Mouse (Mus musculus): ENCODE data around the gene Mri1. TPM values are rescaled to one million over a fixed set of nuclear protein-coding genes. Genes with fewer than 3 reads are reported as not detected.
A peak's percentile ranks its signal among the peaks of the same experiment; 100 is the strongest.

Mri1 gene
- polyA plus RNA-seq, 1 experiment from 2014 or later: 40.2 TPM

DNA sequence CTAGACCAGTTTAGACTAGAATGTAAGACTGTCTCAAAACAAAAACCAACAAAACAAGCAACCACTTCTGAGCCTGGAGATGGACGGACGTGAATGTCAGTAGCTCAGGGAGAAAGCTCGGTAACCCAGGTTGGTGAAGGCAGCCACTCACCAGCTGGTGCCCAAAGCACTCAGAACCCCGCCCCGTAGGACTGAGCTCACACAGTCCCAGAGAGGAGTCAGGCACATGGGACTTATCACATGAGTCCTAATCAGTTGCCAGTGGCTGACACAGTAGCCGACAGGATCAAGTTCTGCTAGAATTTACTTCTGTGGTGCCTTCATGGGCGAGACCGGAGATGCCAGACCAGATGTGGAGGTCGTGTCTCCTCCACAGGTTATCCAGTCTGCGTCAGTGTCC is 23.7 kb upstream of the Mri1 start:
- H3K27me3 ChIP-seq (ENCODE audit: control insufficient read depth, insufficient read depth, low read length): no peaks in the 10 kb centered on the region
- no peaks in the 10 kb centered on the region for H3K4me1 ChIP-seq (ENCODE audit: control insufficient read depth, insufficient read depth, low read length)
- no peaks in the 10 kb centered on the region for H3K36me3 ChIP-seq (ENCODE audit: control insufficient read depth, insufficient read depth, low read length)
- no peak overlapping the region for H3K9ac ChIP-seq (replicated peaks; ENCODE audit: low read length)
- DNase-seq (no peak), ATAC-seq (ENCODE audit: low FRiP score, low TSS enrichment) (no peak)
- H3K4me2 ChIP-seq (ENCODE audit: low read length): no peak overlapping the region
- 83% methylated on average over 10 of the region's 10 CpGs for WGBS
- no peaks in the 10 kb centered on the region for H3K9me3 ChIP-seq (ENCODE audit: control insufficient read depth, low read length)
- H3K27ac ChIP-seq (replicated peaks; ENCODE audit: low read depth, low read length): no peak overlapping the region
- H3K4me3 ChIP-seq (replicated peaks; ENCODE audit: low read depth, low read length): no peak overlapping the region

DNA sequence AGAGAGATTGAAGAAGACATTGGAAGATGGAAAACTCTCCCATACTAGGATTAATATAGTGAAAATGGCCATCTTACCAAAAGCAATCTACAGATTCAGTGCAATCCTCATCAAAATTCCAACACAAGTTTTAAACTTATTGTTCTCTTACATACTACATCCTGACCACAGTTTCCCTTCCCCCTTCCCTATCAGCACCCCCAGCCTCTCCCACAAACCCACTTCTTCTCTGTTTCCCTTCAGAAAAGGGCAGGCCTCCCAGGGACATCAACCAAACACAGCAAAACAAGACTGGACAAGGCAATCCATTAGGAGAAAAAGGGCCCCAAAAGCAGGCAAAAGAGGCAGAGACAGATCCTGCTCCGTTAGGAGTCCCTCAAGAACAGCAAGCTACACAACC is 19.3 kb upstream of the Mri1 start:
- WGBS: 70% methylated on average over 1 of the region's 1 CpGs
- no peak overlapping the region for H3K9ac ChIP-seq (replicated peaks; ENCODE audit: low read length)
- no peak for DNase-seq
- no peaks in the 10 kb centered on the region for H3K36me3 ChIP-seq (ENCODE audit: control insufficient read depth, insufficient read depth, low read length)
- H3K27me3 ChIP-seq (ENCODE audit: control insufficient read depth, insufficient read depth, low read length): no peaks in the 10 kb centered on the region
- no peak overlapping the region for H3K4me3 ChIP-seq (replicated peaks; ENCODE audit: low read depth, low read length)
- no peaks in the 10 kb centered on the region for H3K9me3 ChIP-seq (ENCODE audit: control insufficient read depth, low read length)
- no peak for ATAC-seq (ENCODE audit: low FRiP score, low TSS enrichment)
- no peaks in the 10 kb centered on the region for H3K4me1 ChIP-seq (ENCODE audit: control insufficient read depth, insufficient read depth, low read length)
- H3K27ac ChIP-seq (replicated peaks; ENCODE audit: low read depth, low read length): no peak overlapping the region
- no peak overlapping the region for H3K4me2 ChIP-seq (ENCODE audit: low read length)

DNA sequence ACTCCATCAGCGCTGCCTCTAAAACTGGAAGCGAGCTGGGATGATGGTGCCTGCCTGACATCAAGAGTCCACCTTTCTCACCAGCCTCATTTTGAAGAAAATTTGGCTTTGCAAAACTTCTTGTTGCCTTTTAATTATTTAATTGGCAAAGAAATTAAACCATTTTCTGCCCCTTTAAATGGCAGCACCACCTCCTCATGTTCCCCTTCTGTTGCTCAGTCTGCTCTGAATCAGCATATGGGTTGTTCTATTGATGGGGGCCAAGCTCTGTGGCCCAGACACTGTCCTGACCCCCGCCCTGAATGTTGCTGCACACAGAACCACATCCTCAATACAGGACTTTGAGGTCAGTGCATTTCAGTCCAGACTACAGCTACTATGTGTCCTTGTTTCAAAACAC is 16.8 kb upstream of the Mri1 start:
- WGBS: 78% methylated on average over 3 of the region's 3 CpGs
- H3K4me3 ChIP-seq (replicated peaks; ENCODE audit: low read depth, low read length): no peak overlapping the region
- H3K4me1 ChIP-seq (ENCODE audit: control insufficient read depth, insufficient read depth, low read length): peaks cover 11% of the 10 kb centered on the region
- ATAC-seq (ENCODE audit: low FRiP score, low TSS enrichment): no peak
- no peaks in the 10 kb centered on the region for H3K27me3 ChIP-seq (ENCODE audit: control insufficient read depth, insufficient read depth, low read length)
- no peak overlapping the region for H3K27ac ChIP-seq (replicated peaks; ENCODE audit: low read depth, low read length)
- H3K9me3 ChIP-seq (ENCODE audit: control insufficient read depth, low read length): no peaks in the 10 kb centered on the region
- H3K4me2 ChIP-seq (ENCODE audit: low read length): no peak overlapping the region
- no peak overlapping the region for H3K9ac ChIP-seq (replicated peaks; ENCODE audit: low read length)
- no peaks in the 10 kb centered on the region for H3K36me3 ChIP-seq (ENCODE audit: control insufficient read depth, insufficient read depth, low read length)
- DNase-seq: no peak

DNA sequence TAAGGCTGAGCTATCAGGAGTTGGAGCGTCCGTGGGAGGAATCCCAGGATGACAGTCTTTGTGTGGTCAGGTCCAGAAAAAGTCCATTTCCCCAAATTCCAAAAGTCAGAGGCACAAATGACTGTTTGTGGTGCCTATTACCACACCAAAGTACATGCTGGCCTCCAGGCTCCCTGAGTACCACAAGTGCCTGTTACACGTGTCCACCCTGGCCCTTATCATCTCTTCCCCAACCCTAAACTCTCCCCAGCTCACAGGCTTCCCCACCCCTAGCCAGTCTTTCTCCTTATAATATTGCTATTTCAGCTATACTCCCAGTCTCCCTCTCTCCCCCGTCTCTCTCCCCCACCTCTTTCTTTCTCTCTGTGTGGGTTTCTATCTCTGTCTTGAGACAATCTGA is 15.2 kb upstream of the Mri1 start:
- Histone ChIP-seq H3K4me1 (ENCODE audit: control insufficient read depth, insufficient read depth, low read length) (peaks cover 11% of the 10 kb centered on the region), H3K4me2 (ENCODE audit: low read length) (no peak overlapping the region), H3K4me3 (replicated peaks; ENCODE audit: low read depth, low read length) (no peak overlapping the region), H3K36me3 (ENCODE audit: control insufficient read depth, insufficient read depth, low read length) (peaks cover 7% of the 10 kb centered on the region; the same call in 1 of the 2 replicates), H3K27me3 (ENCODE audit: control insufficient read depth, insufficient read depth, low read length) (no peaks in the 10 kb centered on the region), H3K9me3 (ENCODE audit: control insufficient read depth, low read length) (no peaks in the 10 kb centered on the region), H3K9ac (replicated peaks; ENCODE audit: low read length) (no peak overlapping the region), H3K27ac (replicated peaks; ENCODE audit: low read depth, low read length) (no peak overlapping the region)
- WGBS: 91% methylated on average over 4 of the region's 4 CpGs
- ATAC-seq (ENCODE audit: low FRiP score, low TSS enrichment) (no peak), DNase-seq (no peak)

DNA sequence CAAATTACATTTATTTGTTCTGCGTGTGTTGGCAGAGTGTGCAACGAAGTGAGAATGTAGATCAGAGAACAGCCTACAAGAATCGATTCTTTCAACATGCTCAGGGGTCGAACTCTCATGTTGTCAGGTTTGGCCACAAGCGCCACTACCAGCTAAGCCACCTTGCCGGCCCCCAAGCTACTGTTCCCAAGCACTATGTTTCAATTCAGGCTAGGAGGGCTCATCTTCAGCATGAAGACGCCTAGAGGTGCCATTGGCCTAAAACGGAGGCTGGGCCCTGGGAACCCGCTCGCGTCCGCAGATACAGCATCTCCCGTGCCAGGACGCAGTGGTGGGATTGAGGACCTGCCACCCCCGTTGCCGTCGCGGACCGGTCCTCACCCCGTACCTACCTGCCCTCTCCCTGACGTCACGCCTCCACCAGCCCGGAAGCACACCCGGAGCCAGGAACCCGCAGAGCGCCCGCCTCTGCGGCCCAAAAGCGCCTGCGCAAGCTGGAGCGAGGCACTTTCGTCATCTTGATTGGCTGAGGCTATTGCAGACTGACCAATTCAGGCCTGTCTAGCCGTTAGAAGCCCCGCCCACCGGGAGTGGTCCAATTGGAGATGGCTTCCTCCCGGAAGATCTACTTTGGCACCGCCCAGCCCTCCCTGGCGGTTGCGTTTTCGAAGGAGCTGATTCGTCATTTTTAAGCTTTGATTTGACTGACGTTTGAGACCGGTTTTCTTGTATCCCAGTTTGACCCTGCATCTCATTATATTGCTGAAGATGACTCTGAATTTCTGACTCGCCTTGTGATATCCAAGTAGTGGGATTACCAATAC is 13.0 kb upstream of the Mri1 start, which contains the start of gene Ccdc130:
Gene Ccdc130, minus strand, starts transcription at position 431 of the 824 bp plus-strand sequence.
- peak within 1 kb of the TSS; percentile 79 for H3K4me3 ChIP-seq (replicated peaks; ENCODE audit: low read depth, low read length)
- DNase-seq (peak; percentile 100), ATAC-seq (ENCODE audit: low FRiP score, low TSS enrichment) (peak; percentile 99)
- H3K9ac ChIP-seq (replicated peaks; ENCODE audit: low read length): peak within 1 kb of the TSS; percentile 81
- H3K4me1 ChIP-seq (ENCODE audit: control insufficient read depth, insufficient read depth, low read length): peaks cover 11% of the 10 kb centered on the region
- peaks cover 24% of the 10 kb centered on the region for H3K36me3 ChIP-seq (ENCODE audit: control insufficient read depth, insufficient read depth, low read length)
- peak within 1 kb of the TSS; percentile 81 for H3K27ac ChIP-seq (replicated peaks; ENCODE audit: low read depth, low read length)
- H3K4me2 ChIP-seq (ENCODE audit: low read length): peak within 1 kb of the TSS; percentile 94
- no peaks in the 10 kb centered on the region for H3K27me3 ChIP-seq (ENCODE audit: control insufficient read depth, insufficient read depth, low read length)
- WGBS: under 1% methylated on average over 44 of the region's 44 CpGs
- H3K9me3 ChIP-seq (ENCODE audit: control insufficient read depth, low read length): no peaks in the 10 kb centered on the region

DNA sequence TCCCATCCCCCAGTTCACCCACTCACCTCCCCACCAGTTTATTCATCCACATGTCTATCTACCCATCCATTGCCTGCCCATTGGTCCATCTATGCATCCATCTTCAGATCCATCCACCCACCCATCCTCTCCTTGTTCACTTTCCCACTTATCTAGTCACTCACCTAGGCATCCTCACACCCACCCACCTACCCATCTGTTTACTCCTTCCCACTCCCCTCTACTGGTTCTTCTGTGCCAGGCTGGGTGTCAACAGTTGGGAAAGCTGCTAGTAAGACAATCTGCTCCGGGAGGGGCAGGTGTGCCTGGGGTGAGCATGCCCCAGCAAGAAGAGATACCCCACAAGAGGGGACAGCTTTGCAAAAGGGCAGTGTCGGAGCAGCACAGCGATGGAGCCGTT is 4.0 kb upstream of the Mri1 start:
- ATAC-seq (ENCODE audit: low FRiP score, low TSS enrichment) (no peak), DNase-seq (no peak)
- H3K4me3 ChIP-seq (replicated peaks; ENCODE audit: low read depth, low read length): no peak overlapping the region
- H3K4me2 ChIP-seq (ENCODE audit: low read length): no peak overlapping the region
- no peaks in the 10 kb centered on the region for H3K27me3 ChIP-seq (ENCODE audit: control insufficient read depth, insufficient read depth, low read length)
- H3K9ac ChIP-seq (replicated peaks; ENCODE audit: low read length): no peak overlapping the region
- WGBS: 88% methylated on average over 4 of the region's 4 CpGs
- peaks cover 11% of the 10 kb centered on the region for H3K4me1 ChIP-seq (ENCODE audit: control insufficient read depth, insufficient read depth, low read length)
- H3K27ac ChIP-seq (replicated peaks; ENCODE audit: low read depth, low read length): no peak overlapping the region
- no peaks in the 10 kb centered on the region for H3K9me3 ChIP-seq (ENCODE audit: control insufficient read depth, low read length)
- peaks cover 77% of the 10 kb centered on the region for H3K36me3 ChIP-seq (ENCODE audit: control insufficient read depth, insufficient read depth, low read length)

DNA sequence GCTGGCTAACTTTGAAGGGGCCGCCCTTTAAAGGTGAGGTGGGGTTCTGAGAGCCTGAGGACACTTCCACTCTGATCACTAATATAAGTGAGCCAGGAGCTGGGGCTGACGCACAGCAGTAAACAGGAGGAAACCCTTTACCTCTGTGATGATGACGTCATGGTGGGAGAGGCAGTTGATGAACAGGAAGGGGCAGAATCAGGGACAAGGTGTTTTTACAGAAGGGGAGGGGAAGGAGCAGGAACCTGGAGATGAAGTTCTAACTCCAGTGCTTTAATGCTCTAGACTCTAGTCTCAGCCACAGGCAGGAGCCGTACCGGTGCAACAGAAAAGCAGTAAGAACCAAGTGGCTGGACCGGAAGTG is 686 bp downstream of the Mri1 start:
- ATAC-seq (ENCODE audit: low FRiP score, low TSS enrichment): peak; percentile 53
- Histone ChIP-seq H3K27ac (replicated peaks; ENCODE audit: low read depth, low read length) (peak overlapping the region; percentile 89), H3K4me1 (ENCODE audit: control insufficient read depth, insufficient read depth, low read length) (peaks cover 15% of the 10 kb centered on the region), H3K4me3 (replicated peaks; ENCODE audit: low read depth, low read length) (peak overlapping the region; percentile 66), H3K36me3 (ENCODE audit: control insufficient read depth, insufficient read depth, low read length) (peaks cover 66% of the 10 kb centered on the region), H3K9ac (replicated peaks; ENCODE audit: low read length) (peak overlapping the region; percentile 71), H3K9me3 (ENCODE audit: control insufficient read depth, low read length) (no peaks in the 10 kb centered on the region), H3K27me3 (ENCODE audit: control insufficient read depth, insufficient read depth, low read length) (no peaks in the 10 kb centered on the region), H3K4me2 (ENCODE audit: low read length) (peak overlapping the region; percentile 87)
- DNase-seq: peak; percentile 61
- 16% methylated on average over 6 of the region's 6 CpGs for WGBS

DNA sequence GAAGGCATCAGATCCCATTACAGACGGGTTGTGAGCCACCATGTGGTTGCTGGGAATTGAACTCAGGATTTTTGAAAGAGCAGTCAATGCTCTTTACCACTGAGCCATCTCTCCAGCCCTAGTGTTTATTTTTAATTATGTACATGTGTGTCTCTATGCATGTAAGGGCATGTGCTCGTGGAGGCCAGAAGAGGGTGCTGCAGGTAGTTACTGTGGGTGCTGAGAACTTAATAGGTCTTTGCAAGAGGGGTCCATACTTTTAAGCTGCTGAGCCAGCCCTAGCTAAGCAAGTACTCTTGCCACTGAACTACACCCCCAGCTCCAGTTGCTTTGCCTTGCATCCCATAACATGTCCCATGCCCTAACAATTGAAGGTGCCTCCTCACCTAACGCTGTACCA is 1.3 kb downstream of the Mri1 start:
- Histone ChIP-seq H3K36me3 (ENCODE audit: control insufficient read depth, insufficient read depth, low read length) (peaks cover 67% of the 10 kb centered on the region), H3K4me1 (ENCODE audit: control insufficient read depth, insufficient read depth, low read length) (peaks cover 15% of the 10 kb centered on the region), H3K27ac (replicated peaks; ENCODE audit: low read depth, low read length) (no peak overlapping the region), H3K4me3 (replicated peaks; ENCODE audit: low read depth, low read length) (peak overlapping the region; percentile 66), H3K27me3 (ENCODE audit: control insufficient read depth, insufficient read depth, low read length) (no peaks in the 10 kb centered on the region), H3K9ac (replicated peaks; ENCODE audit: low read length) (peak overlapping the region; percentile 71), H3K4me2 (ENCODE audit: low read length) (peak overlapping the region; percentile 87), H3K9me3 (ENCODE audit: control insufficient read depth, low read length) (no peaks in the 10 kb centered on the region)
- no peak for ATAC-seq (ENCODE audit: low FRiP score, low TSS enrichment)
- no peak for DNase-seq
- 84% methylated on average over 3 of the region's 3 CpGs for WGBS

All from midbrain, embryonic 14.5 days (tissue).